Mouse (Mus musculus): ENCODE data around the gene Mroh8. TPM values are rescaled to one million over a fixed set of nuclear protein-coding genes. Genes with fewer than 3 reads are reported as not detected.

Mroh8 gene
- total and polyA plus RNA-seq, 3 experiments, result 0.15 to 0.18 TPM; not detected in 1

GRCm38 (mm10) chr2:157292093-157292492 is 12.7 kb upstream of the Mroh8 start:
- no peak overlapping the region for H3K27ac ChIP-seq (ENCODE audit: control insufficient read depth, low read depth, low read length)
- TF ChIP-seq NRF1 (IDR thresholded peaks at IDR 0.05; ENCODE audit: insufficient read depth, low read depth, low read length, poor library complexity, severe bottlenecking) (no peak), ELF1 (IDR thresholded peaks at IDR 0.05; ENCODE audit: low read depth, low read length) (no peak), SIN3A (IDR thresholded peaks at IDR 0.05; ENCODE audit: low read length) (no peak), ZNF384 (IDR thresholded peaks at IDR 0.05; ENCODE audit: low read depth, low read length) (no peak), CHD2 (IDR thresholded peaks at IDR 0.05; ENCODE audit: low read length) (no peak), ZMIZ1 (IDR thresholded peaks at IDR 0.05; ENCODE audit: low read depth, low read length) (no peak), UBTF (IDR thresholded peaks at IDR 0.05; ENCODE audit: borderline replicate concordance, insufficient read depth, low read depth, low read length) (no peak), MAX (IDR thresholded peaks at IDR 0.05; ENCODE audit: low read length) (no peak), KAT2A (conservative IDR thresholded peaks at IDR 0.05; ENCODE audit: low read depth, low read length) (no peak), CTCF (IDR thresholded peaks at IDR 0.05 in 2 of 3, conservative IDR thresholded peaks at IDR 0.05 in 1 of 3; ENCODE audit: control insufficient read depth in 1 of 3, insufficient read depth in 1 of 3, low read depth in 2 of 3, low read length in 3 of 3, poor library complexity in 1 of 3, severe bottlenecking in 1 of 3) (peak; percentile 70 to 78 (median 71)), NELFE (IDR thresholded peaks at IDR 0.05; ENCODE audit: low read depth, low read length) (no peak), TBP (IDR thresholded peaks at IDR 0.05; ENCODE audit: low read depth, low read length) (no peak), USF2 (IDR thresholded peaks at IDR 0.05; ENCODE audit: borderline replicate concordance in 1 of 2, insufficient read depth in 1 of 2, low read depth in 1 of 2, low read length in 2 of 2) (no peak), ETS1 (IDR thresholded peaks at IDR 0.05; ENCODE audit: low read depth, low read length) (no peak), JUND (IDR thresholded peaks at IDR 0.05; ENCODE audit: low read depth, low read length) (no peak), POLR2A (IDR thresholded peaks at IDR 0.05; ENCODE audit: control insufficient read depth in 1 of 2, insufficient read depth in 1 of 2, low read depth in 1 of 2, low read length in 2 of 2, poor library complexity in 1 of 2) (no peak), MEF2A (IDR thresholded peaks at IDR 0.05; ENCODE audit: extremely low read depth, insufficient replicate concordance, low read depth, low read length, poor library complexity, severe bottlenecking) (no peak), POLR2AphosphoS2 (IDR thresholded peaks at IDR 0.05; ENCODE audit: low read length) (no peak), MAZ (IDR thresholded peaks at IDR 0.05; ENCODE audit: low read depth, low read length) (no peak), ZC3H11A (IDR thresholded peaks at IDR 0.05; ENCODE audit: low read depth, low read length) (peak; percentile 29), TCF12 (IDR thresholded peaks at IDR 0.05; ENCODE audit: low read depth, low read length) (no peak), E2F4 (IDR thresholded peaks at IDR 0.05; ENCODE audit: borderline replicate concordance, low read depth, low read length) (no peak), MXI1 (IDR thresholded peaks at IDR 0.05; ENCODE audit: low read depth, low read length) (no peak), GABPA (IDR thresholded peaks at IDR 0.05; ENCODE audit: low read depth, low read length) (no peak), MYC (IDR thresholded peaks at IDR 0.05; ENCODE audit: low read depth, low read length) (no peak), MYB (IDR thresholded peaks at IDR 0.05; ENCODE audit: low read depth, low read length) (no peak), MAFK (IDR thresholded peaks at IDR 0.05; ENCODE audit: borderline replicate concordance, low read depth, low read length) (no peak), RAD21 (IDR thresholded peaks at IDR 0.05; ENCODE audit: low read depth, low read length) (peak; percentile 42), BHLHE40 (IDR thresholded peaks at IDR 0.05; ENCODE audit: borderline replicate concordance, low read depth, low read length) (no peak), SMC3 (IDR thresholded peaks at IDR 0.05; ENCODE audit: low read depth, low read length) (peak; percentile 44), POLR2AphosphoS5 (IDR thresholded peaks at IDR 0.05; ENCODE audit: borderline replicate concordance, low read depth, low read length) (no peak), CHD1 (IDR thresholded peaks at IDR 0.05; ENCODE audit: low read depth, low read length) (no peak), GATA1 (IDR thresholded peaks at IDR 0.05; ENCODE audit: low read depth, low read length) (no peak), ZKSCAN1 (IDR thresholded peaks at IDR 0.05; ENCODE audit: low read depth, low read length) (no peak), USF1 (IDR thresholded peaks at IDR 0.05; ENCODE audit: low read depth, low read length) (no peak)
- peak; percentile 70 for DNase-seq (ENCODE audit: low read depth, low spot score)
- no peak overlapping the region for H3K9ac ChIP-seq (ENCODE audit: control insufficient read depth, low read depth, low read length, poor library complexity, severe bottlenecking)
- peaks cover 9 to 10% of the 10 kb centered on the region in 2 experiments for H3K4me1 ChIP-seq (ENCODE audit: control insufficient read depth in 1 of 2, insufficient read depth in 2 of 2, low read length in 2 of 2)
- peaks cover 8% of the 10 kb centered on the region; the same call in 1 of the 2 replicates for H3K79me2 ChIP-seq (ENCODE audit: control insufficient read depth, insufficient read depth, low read length, poor library complexity)
- no peaks in the 10 kb centered on the region for H3K9me3 ChIP-seq (replicated peaks; ENCODE audit: insufficient read depth, low read length)
- H3K36me3 ChIP-seq (ENCODE audit: control insufficient read depth in 1 of 2, insufficient read depth in 2 of 2, low read length in 2 of 2), result peaks cover 12 to 43% of the 10 kb centered on the region in 2 experiments
- no peak overlapping the region for H3K4me3 ChIP-seq (ENCODE audit: control insufficient read depth in 1 of 2, insufficient read depth in 1 of 2, low read depth in 2 of 2, low read length in 2 of 2)
- no peaks in the 10 kb centered on the region for H3K27me3 ChIP-seq (ENCODE audit: control insufficient read depth in 1 of 2, insufficient read depth in 2 of 2, low read length in 2 of 2)
